Mouse (Mus musculus) embryonic facial prominence, embryonic 10.5 days (tissue): Measurements from ENCODE around the gene Tbrg4. TPM values are rescaled to one million over a fixed set of nuclear protein-coding genes. Genes with fewer than 3 reads are reported as not detected.

Experiments used
- DNase-seq: peaks from one replicate; pipeline ENCODE4 v3.0.0-alpha.2; 2017; ENCODE audit warnings: low spot score
- H3K27ac ChIP-seq: fragments of 300-500 bp; sonication (generic); replicated peaks from 2 replicates; pipeline ENCODE4 v1.5.1; 2016; ENCODE audit warnings: mild to moderate bottlenecking
- H3K27me3 ChIP-seq: fragments of 300-500 bp; sonication (generic); replicated peaks from 2 replicates; pipeline ENCODE4 v1.6.1; 2016; ENCODE audit warnings: low read depth, mild to moderate bottlenecking; ENCODE audit not compliant: poor library complexity, severe bottlenecking
- H3K36me3 ChIP-seq: fragments of 300-500 bp; sonication (generic); replicated peaks from 2 replicates; pipeline ENCODE4 v1.6.1; 2016; ENCODE audit warnings: mild to moderate bottlenecking, moderate library complexity
- H3K4me1 ChIP-seq: fragments of 300-500 bp; sonication (generic); 2 replicates; pipeline ENCODE4 v1.6.1; 2016
- H3K4me3 ChIP-seq: fragments of 300-500 bp; sonication (generic); 2 replicates; pipeline ENCODE4 v1.5.1; 2016; ENCODE audit warnings: mild to moderate bottlenecking, moderate library complexity
- H3K9me3 ChIP-seq: fragments of 300-500 bp; sonication (generic); 2 replicates; pipeline ENCODE4 v1.6.1; 2016; ENCODE audit warnings: mild to moderate bottlenecking
- WGBS: fragments of 180-500 bp; shearing (Covaris S2); methylation state at CpG from one replicate; pipeline ENCODE4 v1.1.7; 2016; 5-methylcytosine and 5-hydroxymethylcytosine counted together
- polyA plus RNA-seq: library from polyadenylated mRNA; unstranded; fragments of >200 nt; fragmentation: Nextera tagmentation; extraction: Ambion mirVana; gene quantifications from 2 replicates; pipeline ENCODE4 v1.2.1, GENCODE M21; 2016

Tbrg4 gene
- polyA plus RNA-seq, 1 experiment from 2014 or later = 66.9 TPM

DNA sequence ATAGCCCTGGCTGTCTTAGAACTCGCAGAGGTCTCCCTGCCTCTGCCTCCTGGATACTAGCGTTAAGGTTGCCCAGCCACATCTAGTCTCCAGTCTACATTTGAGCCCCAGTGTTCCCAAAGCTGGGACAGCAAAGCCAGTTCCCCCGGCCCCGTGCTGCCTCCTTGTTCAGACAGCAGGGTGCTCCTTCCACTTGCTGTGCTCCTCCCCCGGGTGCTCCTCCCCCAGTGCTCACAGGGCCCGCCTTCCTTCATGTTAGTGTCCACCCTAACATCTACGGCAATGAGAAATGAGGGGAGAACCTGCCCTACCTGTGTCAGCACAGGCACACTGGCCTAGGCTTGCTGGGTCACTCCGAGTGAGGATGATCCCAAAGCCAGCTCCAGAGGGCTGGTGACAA is 40.1 kb downstream of the Tbrg4 start:
- Histone ChIP-seq H3K27ac (no peak overlapping the region), H3K4me3 (no peak overlapping the region), H3K4me1 (no peaks in the 10 kb centered on the region), H3K9me3 (no peaks in the 10 kb centered on the region), H3K27me3 (no peaks in the 10 kb centered on the region), H3K36me3 (peaks cover 84% of the 10 kb centered on the region)
- DNase-seq = no peak
- WGBS = 91% methylated on average over 8 of the region's 8 CpGs

DNA sequence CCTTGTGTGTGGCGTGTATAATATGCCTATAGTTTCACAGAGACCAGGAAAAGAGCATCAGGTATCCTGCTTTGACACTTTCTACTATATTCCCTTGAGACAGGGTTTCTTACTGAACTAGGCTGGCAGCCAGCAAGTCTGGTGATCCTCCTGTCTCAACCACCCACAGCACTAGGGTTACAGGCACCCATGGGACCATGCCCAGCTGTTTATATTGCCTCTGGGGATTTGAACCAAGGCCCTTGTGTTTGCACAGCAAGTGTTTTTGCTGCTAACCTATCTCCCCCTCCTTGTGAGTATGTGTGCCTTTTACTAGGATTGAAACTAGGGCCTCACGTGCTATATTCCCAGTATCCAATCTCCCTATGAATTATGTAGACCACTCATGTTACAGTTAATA is 44.3 kb downstream of the Tbrg4 start:
- Histone ChIP-seq H3K4me3 (no peak overlapping the region), H3K27me3 (no peaks in the 10 kb centered on the region), H3K27ac (no peak overlapping the region), H3K4me1 (no peaks in the 10 kb centered on the region), H3K36me3 (peaks cover 70% of the 10 kb centered on the region), H3K9me3 (no peaks in the 10 kb centered on the region)
- no peak for DNase-seq
- WGBS = 82% methylated on average over 2 of the region's 2 CpGs

DNA sequence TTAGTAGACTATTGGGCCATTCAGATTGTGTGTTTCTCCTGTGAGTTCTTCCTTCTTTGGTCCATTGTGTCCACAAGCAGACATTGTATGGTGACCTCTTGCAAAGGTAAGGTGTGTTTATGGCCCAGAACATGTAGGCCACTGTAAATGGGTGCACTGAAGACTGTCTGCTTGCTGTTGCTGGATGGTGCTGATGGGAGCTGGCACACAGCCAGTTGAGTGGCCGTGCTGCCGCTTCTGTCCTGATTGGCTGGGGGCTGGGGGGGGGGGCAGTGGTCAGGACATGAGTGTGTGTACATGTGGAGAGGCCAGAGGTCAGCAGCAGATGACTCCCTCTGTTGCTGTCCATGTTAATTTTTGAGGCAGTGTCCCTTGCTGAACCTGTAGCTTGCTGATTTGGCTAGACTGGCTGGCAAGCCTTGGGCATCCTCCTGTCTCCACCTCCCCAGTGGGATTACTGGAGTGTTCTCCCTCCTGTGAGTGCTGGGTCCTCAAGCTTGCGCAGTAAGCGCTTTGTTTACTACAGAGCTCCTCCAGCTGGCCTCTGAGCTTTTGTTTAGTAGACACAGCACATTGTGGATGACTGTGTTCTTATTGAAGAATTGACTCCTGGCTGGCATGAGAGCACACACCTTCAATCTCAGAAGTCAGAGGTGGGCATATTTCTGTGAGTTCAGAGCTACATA is 45.7 kb downstream of the Tbrg4 start:
- no peaks in the 10 kb centered on the region for H3K4me1 ChIP-seq
- 88% methylated on average over 4 of the region's 4 CpGs for WGBS
- DNase-seq = no peak
- peaks cover 70% of the 10 kb centered on the region for H3K36me3 ChIP-seq
- no peaks in the 10 kb centered on the region for H3K27me3 ChIP-seq
- H3K9me3 ChIP-seq = no peaks in the 10 kb centered on the region
- no peak overlapping the region for H3K4me3 ChIP-seq
- no peak overlapping the region for H3K27ac ChIP-seq

DNA sequence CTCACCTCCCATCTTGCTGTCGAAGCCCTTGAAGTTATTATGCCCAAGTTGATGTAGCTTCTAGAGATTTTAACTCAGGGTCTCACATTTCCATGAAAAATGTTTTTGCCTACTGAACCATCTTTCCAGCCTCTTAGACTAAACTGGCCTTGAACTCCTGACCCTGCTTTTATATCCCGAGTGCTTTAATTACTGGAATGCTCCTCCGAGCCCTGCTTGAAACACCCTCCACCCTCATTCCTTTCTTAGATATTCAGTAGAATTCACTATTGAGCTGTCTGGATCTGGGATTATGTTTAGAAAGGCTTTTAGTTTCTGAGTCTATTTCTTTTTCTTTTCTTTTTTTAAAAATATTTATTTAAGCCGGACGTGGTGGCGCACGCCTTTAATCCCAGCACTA is 46.5 kb downstream of the Tbrg4 start:
- no peaks in the 10 kb centered on the region for H3K9me3 ChIP-seq
- H3K4me1 ChIP-seq = no peaks in the 10 kb centered on the region
- peaks cover 65% of the 10 kb centered on the region for H3K36me3 ChIP-seq
- H3K4me3 ChIP-seq = no peak overlapping the region
- 91% methylated on average over 7 of the region's 7 CpGs for WGBS
- H3K27ac ChIP-seq = no peak overlapping the region
- no peaks in the 10 kb centered on the region for H3K27me3 ChIP-seq
- DNase-seq = no peak

DNA sequence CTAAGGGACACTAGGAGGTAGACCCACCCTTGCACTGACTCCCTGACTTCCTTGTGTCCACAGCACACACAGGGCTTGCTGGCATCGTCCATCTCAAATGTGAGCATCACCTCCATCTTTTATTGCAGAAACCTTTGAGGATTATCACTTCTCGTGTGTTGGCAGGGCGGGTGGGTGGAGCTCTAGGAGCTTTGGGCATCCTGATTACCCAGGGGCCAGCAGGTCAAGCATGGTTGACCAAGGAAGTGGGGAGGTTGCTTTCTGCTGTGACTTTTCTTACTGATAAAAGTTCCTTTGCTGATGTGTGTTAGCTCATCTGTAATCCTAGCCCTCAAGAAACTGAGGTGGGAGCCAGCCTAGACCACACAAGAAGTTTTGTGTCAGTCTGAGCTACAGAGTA is 49.7 kb downstream of the Tbrg4 start:
- H3K4me3 ChIP-seq = no peak overlapping the region
- H3K9me3 ChIP-seq = no peaks in the 10 kb centered on the region
- no peak for DNase-seq
- H3K36me3 ChIP-seq = peaks cover 72% of the 10 kb centered on the region
- no peaks in the 10 kb centered on the region for H3K27me3 ChIP-seq
- WGBS = 89% methylated on average over 3 of the region's 3 CpGs
- no peak overlapping the region for H3K27ac ChIP-seq
- no peaks in the 10 kb centered on the region for H3K4me1 ChIP-seq

DNA sequence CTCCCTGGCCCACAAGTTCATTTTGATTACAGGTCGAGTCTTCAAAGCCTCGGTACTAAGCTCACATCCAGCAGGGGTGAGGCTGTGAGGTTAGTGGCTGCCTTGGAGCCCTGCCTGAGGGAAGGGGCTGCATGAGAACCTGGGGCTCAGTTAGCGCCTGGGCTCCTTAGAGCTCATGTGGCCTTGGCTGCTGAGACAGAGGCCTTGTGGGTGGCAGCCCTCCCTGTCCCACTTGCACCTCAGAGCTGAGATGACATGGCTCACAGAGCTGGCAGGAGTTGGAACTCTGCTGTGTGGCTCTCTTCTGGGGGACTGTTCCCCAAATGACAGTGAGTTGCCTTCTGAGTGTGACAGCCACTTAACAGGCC is 56.5 kb downstream of the Tbrg4 start:
- WGBS = 57% methylated on average over 3 of the region's 3 CpGs
- Histone ChIP-seq H3K36me3 (peaks cover 80% of the 10 kb centered on the region), H3K27ac (no peak overlapping the region), H3K27me3 (no peaks in the 10 kb centered on the region), H3K9me3 (no peaks in the 10 kb centered on the region), H3K4me1 (peaks cover 11% of the 10 kb centered on the region; the same call in 1 of the 2 replicates), H3K4me3 (no peak overlapping the region)
- DNase-seq = no peak

DNA sequence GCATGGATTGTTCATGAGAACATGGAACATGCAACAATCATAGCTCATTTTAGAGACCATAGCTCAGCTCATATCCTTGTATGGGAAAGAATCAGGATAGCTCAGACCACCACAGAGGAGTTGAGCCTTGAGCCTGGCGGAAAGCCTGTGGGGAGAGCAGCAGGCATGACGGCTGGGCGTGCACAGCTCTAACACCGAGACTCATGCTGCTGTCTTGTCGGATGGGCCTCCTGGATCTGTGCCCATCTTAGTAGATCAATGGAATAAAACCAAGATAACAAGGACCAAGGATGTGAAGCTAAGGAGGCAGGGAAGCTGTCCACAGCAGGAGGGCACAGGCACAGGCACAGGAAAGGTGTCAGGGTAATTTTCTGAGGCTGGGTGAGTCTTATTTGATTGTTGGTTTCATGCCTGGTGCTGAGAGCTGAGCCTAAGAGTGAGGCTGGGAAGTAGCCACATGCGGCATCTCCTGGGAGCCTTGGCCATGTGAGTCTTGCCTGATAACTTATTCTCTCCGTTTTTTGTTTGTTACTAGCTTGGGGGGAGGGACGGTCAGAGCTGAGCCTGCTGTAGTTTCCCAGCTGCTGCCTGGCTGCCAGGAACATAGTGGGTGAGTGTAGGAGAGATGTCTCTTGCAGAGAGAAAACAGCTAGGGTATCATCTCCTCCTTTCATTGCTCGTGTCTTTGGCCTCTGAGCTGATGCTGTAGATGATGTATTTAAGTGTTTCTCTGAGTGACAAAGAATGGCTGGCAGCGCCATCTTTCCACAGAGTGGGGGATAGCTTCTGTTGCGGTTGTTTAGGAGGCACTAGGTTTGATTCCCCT is 57.1 kb downstream of the Tbrg4 start:
- Histone ChIP-seq H3K9me3 (no peaks in the 10 kb centered on the region), H3K4me3 (no peak overlapping the region), H3K27ac (no peak overlapping the region), H3K4me1 (peaks cover 11% of the 10 kb centered on the region; the same call in 1 of the 2 replicates), H3K36me3 (peaks cover 83% of the 10 kb centered on the region), H3K27me3 (no peaks in the 10 kb centered on the region)
- no peak for DNase-seq
- WGBS = 79% methylated on average over 11 of the region's 11 CpGs

DNA sequence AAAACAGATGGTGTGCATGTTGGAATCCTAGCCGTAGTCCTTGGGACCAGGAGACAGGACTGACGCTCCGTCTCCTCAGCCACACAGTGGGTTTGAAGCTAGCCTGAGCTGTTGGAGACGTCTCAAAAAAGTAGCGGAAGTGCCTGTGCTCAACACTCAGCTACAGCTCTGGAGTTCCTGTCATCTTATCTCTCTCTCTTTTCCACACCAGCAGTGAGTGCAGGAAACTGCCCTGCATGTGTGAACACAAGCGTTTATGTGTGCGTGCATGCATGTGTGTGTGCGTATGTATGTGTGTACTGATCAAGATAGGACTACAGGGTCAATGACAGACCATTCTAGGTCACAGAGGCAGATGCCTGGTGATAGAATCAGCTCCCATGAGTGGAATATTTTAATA is 57.9 kb downstream of the Tbrg4 start:
- 92% methylated on average over 8 of the region's 8 CpGs for WGBS
- H3K4me1 ChIP-seq = peaks cover 11% of the 10 kb centered on the region; the same call in 1 of the 2 replicates
- H3K27ac ChIP-seq = no peak overlapping the region
- H3K4me3 ChIP-seq = no peak overlapping the region
- H3K9me3 ChIP-seq = no peaks in the 10 kb centered on the region
- no peak for DNase-seq
- no peaks in the 10 kb centered on the region for H3K27me3 ChIP-seq
- H3K36me3 ChIP-seq = peaks cover 83% of the 10 kb centered on the region

DNA sequence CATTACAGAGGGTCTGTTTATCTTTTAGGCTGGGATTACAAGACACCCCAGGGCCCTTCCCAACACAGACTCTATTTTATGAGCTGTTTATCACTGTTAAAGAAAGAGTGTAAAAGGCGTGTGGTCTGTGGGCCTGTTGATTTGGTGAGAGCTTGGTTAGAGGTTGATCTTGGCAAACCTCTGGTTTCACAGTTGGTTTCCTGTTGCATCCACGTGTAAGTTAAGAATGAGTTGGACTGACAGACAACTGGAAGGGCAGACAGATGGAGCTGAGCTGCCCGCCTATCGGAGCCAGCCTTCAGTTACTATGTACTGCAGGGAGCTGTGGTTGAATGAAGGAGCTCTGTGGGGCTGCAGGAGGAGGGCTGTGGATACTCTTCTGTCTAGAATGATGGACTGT is 59.4 kb downstream of the Tbrg4 start:
- H3K27ac ChIP-seq = no peak overlapping the region
- no peak overlapping the region for H3K4me3 ChIP-seq
- peaks cover 83% of the 10 kb centered on the region for H3K36me3 ChIP-seq
- peaks cover 11% of the 10 kb centered on the region; the same call in 1 of the 2 replicates for H3K4me1 ChIP-seq
- no peaks in the 10 kb centered on the region for H3K27me3 ChIP-seq
- no peak for DNase-seq
- no peaks in the 10 kb centered on the region for H3K9me3 ChIP-seq
- WGBS = 92% methylated on average over 4 of the region's 4 CpGs

Other genes with a start within 250 kb of the Tbrg4 start
- gene Zmiz2, start 237.0 kb downstream of the Tbrg4 start, polyA plus RNA-seq = 13.1 and 13.6 TPM in 2 replicates
- 6,156 and 6,219 TPM in 2 replicates for gene Ppia, start 210.6 kb downstream of the Tbrg4 start, polyA plus RNA-seq
- gene H2afv, start 181.6 kb downstream of the Tbrg4 start, polyA plus RNA-seq = 746 and 786 TPM in 2 replicates
- 17.5 and 17.7 TPM in 2 replicates for gene Purb, start 150.2 kb downstream of the Tbrg4 start, polyA plus RNA-seq
- 0.75 and 1.1 TPM in 2 replicates for gene Myo1g, start 105.1 kb downstream of the Tbrg4 start, polyA plus RNA-seq
- 109 and 114 TPM in 2 replicates for gene Ccm2, start 79.2 kb downstream of the Tbrg4 start, polyA plus RNA-seq
- gene Nacad, start 20.0 kb downstream of the Tbrg4 start, polyA plus RNA-seq = 9.8 and 10.5 TPM in 2 replicates
- gene Wap, start 12.6 kb upstream of the Tbrg4 start, polyA plus RNA-seq = not detected in 2 replicates
- 5.0 and 5.1 TPM in 2 replicates for gene Ramp3, start 32.5 kb upstream of the Tbrg4 start, polyA plus RNA-seq
- not detected in 2 replicates for gene Gm11983, start 211.6 kb upstream of the Tbrg4 start, polyA plus RNA-seq